In genomic region chr19:58353953-58354352, GRCm38 (mm10) we compare ENCODE assay signal across 21 mouse cellular contexts.
DNase-seq lines count a peak whose midpoint lies in the region; ATAC-seq lines count a peak whose summit lies in the region.
"Had no signal": no experiment of that assay in that cellular context is flagged by ENCODE, and none has a peak within 500 bp of the region (broad histone marks: within the 10 kb centered on the region; RNA-seq: fewer than 3 reads in every experiment).

No protein-coding gene starts in this region.

- H3K4me3 ChIP-seq in limb, embryonic 11.5 days (ENCODE audit: low read depth, low read length): no peak overlapping the region
- H3K4me3 ChIP-seq in limb, embryonic 10.5 days: no peak overlapping the region
- no peak overlapping the region for H3K4me3 ChIP-seq in hindbrain, embryonic 15.5 days
- no peak overlapping the region for H3K4me3 ChIP-seq in midbrain, embryonic 12.5 days
- no peak overlapping the region for H3K4me3 ChIP-seq in neural tube, embryonic 15.5 days (replicated peaks)
- H3K4me3 ChIP-seq: forebrain, embryonic 13.5 days; heart, embryonic 15.5 days; stomach, embryonic 15.5 days had no signal

- H3K9ac ChIP-seq in limb, embryonic 11.5 days (ENCODE audit: low read length): no peak overlapping the region
- H3K9ac ChIP-seq in hindbrain, embryonic 15.5 days: no peak overlapping the region
- no peak overlapping the region for H3K9ac ChIP-seq in midbrain, embryonic 12.5 days (replicated peaks)
- no peak overlapping the region for H3K9ac ChIP-seq in neural tube, embryonic 15.5 days (replicated peaks)
- H3K9ac ChIP-seq: forebrain, embryonic 13.5 days; heart, embryonic 15.5 days; liver, postnatal 0 days; stomach, embryonic 15.5 days had no signal

- no peaks in the 10 kb centered on the region for H3K9me3 ChIP-seq in limb, embryonic 11.5 days (ENCODE audit: control insufficient read depth, low read length)
- no peaks in the 10 kb centered on the region for H3K9me3 ChIP-seq in limb, embryonic 10.5 days (replicated peaks)
- no peaks in the 10 kb centered on the region for H3K9me3 ChIP-seq in hindbrain, embryonic 15.5 days
- H3K9me3 ChIP-seq in midbrain, embryonic 12.5 days: no peaks in the 10 kb centered on the region
- no peaks in the 10 kb centered on the region for H3K9me3 ChIP-seq in neural tube, embryonic 15.5 days (replicated peaks)
- H3K9me3 ChIP-seq: forebrain, embryonic 13.5 days; heart, embryonic 15.5 days; stomach, embryonic 15.5 days had no signal

- no peak overlapping the region for H3K4me2 ChIP-seq in limb, embryonic 11.5 days (ENCODE audit: low read depth, severe bottlenecking)
- H3K4me2 ChIP-seq in hindbrain, embryonic 15.5 days: no peak overlapping the region
- H3K4me2 ChIP-seq in midbrain, embryonic 12.5 days (replicated peaks): no peak overlapping the region
- no peak overlapping the region for H3K4me2 ChIP-seq in neural tube, embryonic 15.5 days
- H3K4me2 ChIP-seq: forebrain, embryonic 13.5 days; heart, embryonic 15.5 days; stomach, embryonic 15.5 days had no signal

- peaks cover 20% of the 10 kb centered on the region for H3K4me1 ChIP-seq in limb, embryonic 11.5 days (ENCODE audit: control insufficient read depth, insufficient read depth, low read length)
- H3K4me1 ChIP-seq in limb, embryonic 10.5 days: peaks cover 28% of the 10 kb centered on the region
- peaks cover 33% of the 10 kb centered on the region for H3K4me1 ChIP-seq in hindbrain, embryonic 15.5 days (replicated peaks)
- peaks cover 33% of the 10 kb centered on the region for H3K4me1 ChIP-seq in midbrain, embryonic 12.5 days
- peaks cover 35% of the 10 kb centered on the region for H3K4me1 ChIP-seq in neural tube, embryonic 15.5 days
- H3K4me1 ChIP-seq: heart, embryonic 15.5 days; stomach, embryonic 15.5 days had no signal

- WGBS in limb, embryonic 11.5 days: 23% methylated on average over 2 of the region's 2 CpGs
- WGBS in limb, embryonic 10.5 days: 41% methylated on average over 2 of the region's 2 CpGs
- WGBS in hindbrain, embryonic 15.5 days: 39% methylated on average over 2 of the region's 2 CpGs
- WGBS in midbrain, embryonic 12.5 days: 49% methylated on average over 2 of the region's 2 CpGs
- 31% methylated on average over 2 of the region's 2 CpGs for WGBS in neural tube, embryonic 15.5 days

- no peak for ATAC-seq in limb, embryonic 11.5 days (ENCODE audit: insufficient number of reproducible peaks, low FRiP score, low TSS enrichment, low read depth)
- ATAC-seq in hindbrain, embryonic 15.5 days (ENCODE audit: low FRiP score, low read depth): no peak
- no peak for ATAC-seq in midbrain, embryonic 12.5 days (ENCODE audit: low FRiP score, low read depth)
- ATAC-seq in neural tube, embryonic 15.5 days (ENCODE audit: low FRiP score): no peak
- ATAC-seq: forebrain, embryonic 13.5 days; liver, postnatal 0 days had no signal

- DNase-seq in limb, embryonic 11.5 days (ENCODE audit: low spot score): no peak
- no peak for DNase-seq in limb, embryonic 10.5 days (ENCODE audit: low spot score)
- no peak for DNase-seq in kidney, adult 9 months
- DNase-seq in cerebellum, adult 9-10 months: no peak
- DNase-seq: adrenal gland, postnatal 25 days; B cell, adult 2 months; cerebellum, adult 18-20 months; cerebellum, postnatal 36 days; gastrocnemius, postnatal 10 days; heart, adult 18-20 months; kidney, adult 11 months; kidney, postnatal 10 days; liver, postnatal 0 days; right cerebral cortex, postnatal 25 days; thymus, adult 18-20 months had no signal

- H3K36me3 ChIP-seq in limb, embryonic 11.5 days (ENCODE audit: control insufficient read depth, insufficient read depth, low read length): no peaks in the 10 kb centered on the region
- H3K36me3 ChIP-seq in limb, embryonic 10.5 days: no peaks in the 10 kb centered on the region
- H3K36me3 ChIP-seq in hindbrain, embryonic 15.5 days: no peaks in the 10 kb centered on the region
- no peaks in the 10 kb centered on the region for H3K36me3 ChIP-seq in midbrain, embryonic 12.5 days
- no peaks in the 10 kb centered on the region for H3K36me3 ChIP-seq in neural tube, embryonic 15.5 days
- H3K36me3 ChIP-seq: heart, embryonic 15.5 days; stomach, embryonic 15.5 days had no signal

- H3K27me3 ChIP-seq in limb, embryonic 11.5 days (ENCODE audit: control insufficient read depth, insufficient read depth, low read length): no peaks in the 10 kb centered on the region
- H3K27me3 ChIP-seq in limb, embryonic 10.5 days (ENCODE audit: low read depth, poor library complexity, severe bottlenecking): no peaks in the 10 kb centered on the region
- H3K27me3 ChIP-seq in hindbrain, embryonic 15.5 days: no peaks in the 10 kb centered on the region
- H3K27me3 ChIP-seq in midbrain, embryonic 12.5 days: peaks cover 57% of the 10 kb centered on the region
- no peaks in the 10 kb centered on the region for H3K27me3 ChIP-seq in neural tube, embryonic 15.5 days (replicated peaks)
- H3K27me3 ChIP-seq: heart, embryonic 15.5 days; stomach, embryonic 15.5 days had no signal

- H3K27ac ChIP-seq in limb, embryonic 11.5 days (replicated peaks; ENCODE audit: low read depth, low read length): peak overlapping the region; percentile 42; the same call in 1 of the 2 replicates
- H3K27ac ChIP-seq in limb, embryonic 10.5 days: no peak overlapping the region
- peak overlapping the region; percentile 74 for H3K27ac ChIP-seq in hindbrain, embryonic 15.5 days (replicated peaks)
- peak overlapping the region; percentile 64 for H3K27ac ChIP-seq in midbrain, embryonic 12.5 days (replicated peaks)
- H3K27ac ChIP-seq in neural tube, embryonic 15.5 days (replicated peaks): peak overlapping the region; percentile 72
- H3K27ac ChIP-seq: forebrain, embryonic 13.5 days; heart, embryonic 15.5 days; stomach, embryonic 15.5 days had no signal
